16 mouse cellular contexts compared by ENCODE assay signal in the genomic region with DNA sequence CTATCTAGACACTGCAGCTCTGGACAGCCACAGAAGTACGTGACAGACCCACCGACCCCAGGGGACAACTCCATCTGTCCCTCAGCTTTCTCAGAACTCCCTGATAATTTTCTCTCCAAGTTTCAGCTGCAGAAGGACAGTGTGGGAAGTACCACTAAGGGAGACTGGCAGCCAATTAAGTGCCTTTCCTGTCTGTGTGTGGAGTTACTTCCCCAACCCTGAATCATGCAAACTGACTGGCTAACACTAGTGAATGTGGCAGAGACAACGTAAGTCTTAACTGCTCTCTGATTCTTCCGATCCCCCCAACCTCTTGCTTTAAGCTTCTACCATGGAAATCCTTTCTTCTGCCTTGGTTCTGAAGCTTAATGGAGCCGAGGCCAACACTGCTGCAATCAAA.
"Had no signal": no experiment of that assay in that cellular context is flagged by ENCODE, and none has a peak within 500 bp of the region (broad histone marks: within the 10 kb centered on the region; RNA-seq: fewer than 3 reads in every experiment).

No protein-coding gene starts in this region.

- H3K36me3 ChIP-seq: liver, embryonic 15.5 days had no signal

- H3K4me2 ChIP-seq: liver, embryonic 11.5 days; liver, embryonic 15.5 days; midbrain, embryonic 12.5 days had no signal

- DNase-seq: kidney, adult 8-10 months; kidney, postnatal 10 days; kidney, postnatal 4 days; lung, adult 2 months; lung, postnatal 36 days; retina, postnatal 1 day; thymus, postnatal 4 days had no signal

- H3K9ac ChIP-seq: liver, embryonic 15.5 days; midbrain, embryonic 12.5 days had no signal

- H3K9me3 ChIP-seq: limb, embryonic 10.5 days; liver, embryonic 15.5 days; midbrain, embryonic 12.5 days had no signal

- H3K27ac ChIP-seq: layer of hippocampus, adult 2 months; left cerebral cortex, adult 2 months; limb, embryonic 10.5 days; liver, embryonic 15.5 days; midbrain, embryonic 12.5 days; stomach, postnatal 0 days had no signal

- H3K27me3 ChIP-seq: liver, embryonic 15.5 days; midbrain, embryonic 12.5 days had no signal

- ATAC-seq: intestine, postnatal 0 days; lung, postnatal 0 days had no signal

- H3K4me3 ChIP-seq: layer of hippocampus, adult 2 months; left cerebral cortex, adult 2 months; limb, embryonic 10.5 days; liver, embryonic 15.5 days; midbrain, embryonic 12.5 days had no signal
